Mouse (Mus musculus) R1 (cell line): ENCODE data around the gene Acss3.

Experiments
- DNase-seq: peaks from one replicate; pipeline ENCODE4 v3.0.0-alpha.2; 2018; ENCODE audit warnings: low read depth, low spot score

The Acss3 gene

DNA sequence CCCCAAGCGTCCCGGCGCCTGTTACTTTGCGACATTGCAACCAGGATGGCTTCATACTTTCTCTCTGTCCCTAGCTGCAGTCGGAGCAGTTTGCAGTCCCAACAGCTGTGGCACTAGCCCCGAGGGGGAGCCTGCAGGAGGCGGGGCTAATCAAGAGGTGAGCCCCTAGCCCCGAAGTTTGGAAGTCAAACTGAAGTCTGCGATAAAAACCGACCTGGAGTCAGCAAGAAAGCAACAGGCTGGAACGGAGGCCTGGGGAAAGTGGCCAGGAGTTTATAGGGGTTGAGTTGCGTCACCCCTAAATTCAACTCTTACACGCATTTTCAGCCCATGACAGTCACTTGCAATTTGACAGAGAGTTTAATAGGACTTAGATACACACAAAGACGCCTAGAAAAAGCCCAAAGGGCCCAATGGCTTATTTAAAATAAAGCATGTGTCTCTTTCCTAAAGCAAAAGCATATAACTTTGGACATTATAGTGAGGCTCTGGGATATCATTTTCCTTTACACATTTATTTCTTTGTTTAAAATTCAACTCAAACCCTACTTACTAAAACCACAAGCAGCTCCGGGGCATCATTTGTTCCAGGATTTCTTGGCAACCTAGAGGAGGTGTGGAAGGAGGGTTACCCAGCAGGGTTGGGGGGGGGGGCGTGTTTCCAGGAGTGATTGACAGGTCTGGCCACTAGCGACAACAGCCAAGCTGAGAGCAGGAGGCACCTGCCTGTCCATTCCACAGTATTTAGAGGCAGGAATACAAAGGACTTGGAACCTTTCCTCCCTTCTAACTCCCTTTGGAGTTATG is at the start of gene Acss3:
TSS of gene Acss3 (minus strand) at position 140 of the 807 bp plus-strand sequence.
- peak; percentile 73 for DNase-seq

DNA sequence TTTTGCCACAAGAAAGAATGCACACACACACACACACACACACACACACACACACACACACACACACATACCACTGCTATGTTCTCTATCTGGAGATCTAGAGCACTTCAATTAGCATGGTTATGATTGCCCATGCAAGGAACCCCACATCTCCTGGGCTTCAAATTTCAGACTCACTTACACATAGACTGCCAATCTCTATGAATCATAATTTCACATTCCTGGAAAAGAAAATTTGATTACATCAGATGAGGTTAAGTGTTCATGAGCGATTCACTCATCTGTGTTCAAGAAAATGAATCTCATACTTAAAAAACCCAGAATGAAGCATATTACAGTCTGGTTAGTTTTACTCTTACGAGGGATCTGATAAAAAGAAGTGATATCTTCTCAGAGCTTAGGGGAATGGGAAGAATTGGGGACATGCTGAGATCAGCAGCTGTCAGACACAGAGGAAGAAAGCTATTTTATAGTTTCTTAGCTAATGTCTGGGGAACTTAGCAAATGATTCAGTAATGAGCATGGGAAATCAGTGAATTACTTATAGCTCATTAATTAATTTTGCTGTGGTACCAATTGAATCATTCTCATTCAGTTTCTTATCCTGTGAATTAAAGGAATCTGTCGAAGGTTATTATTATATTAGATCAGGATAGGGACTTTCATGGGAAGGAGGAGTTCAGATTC is 48.7 kb upstream of the Acss3 start:
- no peak for DNase-seq

DNA sequence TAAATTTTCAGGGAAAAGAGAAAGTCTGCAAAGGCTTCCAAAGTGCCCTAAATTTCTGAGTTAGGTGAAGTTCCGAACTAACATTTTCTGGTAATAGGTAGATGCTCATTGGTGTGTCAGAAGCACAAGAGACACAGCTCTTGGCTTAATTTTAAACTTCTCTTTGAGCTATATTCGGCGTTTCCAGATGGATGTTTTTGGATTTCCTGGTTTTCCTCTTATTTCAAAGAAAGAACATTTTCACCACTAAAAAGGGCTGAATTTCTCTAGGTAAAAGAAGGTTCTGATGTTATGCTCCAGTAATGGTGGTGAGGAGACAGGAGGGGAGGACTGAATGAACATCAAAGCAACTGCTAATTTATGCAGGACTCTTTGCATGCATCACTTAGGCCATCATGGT is 43.0 kb upstream of the Acss3 start:
- no peak for DNase-seq

DNA sequence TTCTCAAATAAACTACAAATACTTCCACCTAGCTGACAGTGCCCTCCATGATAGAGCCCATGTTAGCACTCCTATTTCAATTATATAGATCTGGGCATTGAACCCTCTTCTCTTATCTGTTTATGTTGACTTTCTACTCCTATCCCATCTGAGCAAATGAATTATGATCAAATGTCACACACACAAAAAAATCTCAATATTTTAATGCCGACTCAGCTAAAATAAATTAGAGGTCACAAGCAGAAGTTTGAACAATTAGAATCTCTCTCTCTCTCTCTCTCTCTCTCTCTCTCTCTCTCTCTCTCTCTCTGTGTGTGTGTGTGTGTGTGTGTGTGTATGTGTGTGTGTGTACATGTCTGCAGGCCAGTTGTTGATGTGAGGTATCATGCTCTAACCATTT is 25.3 kb upstream of the Acss3 start:
- no peak for DNase-seq

DNA sequence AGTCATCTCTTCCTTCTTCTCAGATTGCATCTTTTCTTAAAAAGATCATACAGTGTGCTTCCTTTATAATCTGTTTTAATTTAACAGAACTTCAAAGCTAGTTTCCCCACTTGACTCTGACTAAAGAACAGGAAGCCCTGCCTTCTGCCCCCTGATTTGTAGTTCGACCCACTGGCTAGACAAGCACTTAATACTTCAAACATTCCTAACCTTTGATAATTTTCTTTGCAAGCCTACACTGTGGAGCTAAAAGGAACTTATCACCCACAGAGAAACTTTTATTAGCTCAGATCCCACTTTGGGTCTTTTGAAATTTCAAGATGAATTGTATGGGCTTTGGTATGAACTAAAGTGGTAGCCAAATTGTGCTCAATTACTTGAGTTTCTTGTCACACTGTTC is 20.5 kb upstream of the Acss3 start:
- no peak for DNase-seq

DNA sequence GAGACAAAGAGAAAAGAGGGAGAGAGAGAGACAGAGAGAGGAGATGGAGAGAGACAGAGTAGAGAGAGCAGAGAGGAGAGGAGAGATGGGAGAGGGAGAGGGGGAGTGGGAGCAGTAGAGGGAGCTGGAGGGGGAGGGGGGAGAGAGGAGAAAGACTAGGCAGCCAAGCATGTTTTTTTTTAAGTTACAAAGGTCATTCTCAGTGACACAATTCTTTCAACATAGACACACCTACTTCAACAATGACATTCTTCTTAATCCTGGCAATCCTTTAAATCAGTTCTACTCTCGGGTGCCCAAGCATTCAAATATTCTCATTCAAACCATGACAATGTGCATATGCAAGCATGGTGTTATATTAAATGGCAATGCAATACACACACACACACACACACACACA is 19.4 kb upstream of the Acss3 start:
- no peak for DNase-seq

DNA sequence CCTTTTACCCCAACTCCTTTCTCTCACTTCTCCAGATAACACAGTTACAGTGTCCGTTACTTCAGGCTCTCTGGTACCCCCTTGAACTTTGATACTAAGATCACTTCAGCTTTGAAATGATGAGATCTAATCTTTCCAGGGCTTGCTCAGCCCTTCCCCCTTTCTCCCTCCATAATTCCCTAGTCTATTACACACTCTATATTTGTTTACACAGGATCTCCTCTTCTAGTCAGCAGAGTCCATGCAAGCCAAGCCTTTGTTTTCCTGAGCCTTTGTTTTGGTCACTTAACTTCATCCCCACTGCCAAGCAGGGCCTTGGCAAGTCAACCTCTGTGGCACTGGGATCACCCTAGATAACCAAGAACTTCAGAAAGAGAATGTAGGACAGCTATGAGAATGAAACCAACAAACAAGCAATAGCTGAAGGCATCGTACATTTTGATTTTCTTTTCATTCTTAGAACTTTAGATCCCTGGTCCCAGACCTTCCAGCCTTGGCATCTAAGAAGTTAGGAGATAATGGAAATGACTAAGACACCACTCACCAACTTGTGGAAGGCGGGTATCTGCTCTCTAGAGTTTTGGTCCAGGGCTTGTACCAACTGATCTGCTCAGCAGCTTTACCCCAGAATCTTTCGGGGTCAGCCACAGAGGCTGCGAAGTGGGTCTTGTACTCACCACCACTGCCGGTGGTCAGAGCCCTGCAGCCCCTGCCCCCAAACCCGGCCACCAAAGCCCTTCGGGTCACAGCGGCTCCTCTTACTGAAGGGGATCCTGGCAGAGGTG is 532 bp downstream of the Acss3 start:
- no peak for DNase-seq

DNA sequence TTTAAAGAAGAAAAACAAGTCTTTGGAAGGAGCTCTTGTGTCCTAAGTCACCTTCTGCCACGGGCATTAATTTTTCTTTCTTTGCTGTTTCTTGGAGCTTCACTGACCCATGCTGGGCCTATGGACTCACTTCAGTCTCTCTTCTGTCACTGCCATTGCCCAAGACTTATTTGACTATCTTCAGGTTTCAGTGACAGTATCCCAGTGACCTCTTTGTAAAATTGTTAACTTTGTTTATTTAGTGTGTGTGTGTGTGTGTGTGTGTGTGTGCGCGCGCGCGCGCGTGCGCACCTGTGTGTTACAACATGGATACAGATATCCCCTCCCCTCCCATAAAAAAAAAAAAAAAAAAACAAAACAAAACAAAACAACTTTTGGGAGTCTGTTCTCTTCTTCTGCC is 2.2 kb downstream of the Acss3 start:
- DNase-seq = no peak

DNA sequence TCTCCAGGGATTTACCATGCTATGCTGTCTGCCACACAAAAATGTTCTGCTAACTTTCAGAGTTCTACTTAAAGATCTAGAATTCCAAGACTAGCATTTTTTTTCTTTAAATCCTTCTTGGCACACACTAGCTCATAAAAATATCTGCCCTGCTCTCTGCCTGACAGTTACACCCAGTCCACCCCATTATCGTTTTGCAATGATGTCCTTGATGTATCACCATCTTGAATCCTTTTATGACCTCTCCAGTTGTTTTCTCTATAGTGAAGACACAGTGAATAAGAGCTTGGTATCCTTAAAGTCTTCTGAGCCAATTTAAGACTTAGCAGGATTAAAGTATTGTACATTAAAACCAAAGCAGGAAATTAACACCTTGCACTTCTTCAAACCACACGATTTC is 4.3 kb downstream of the Acss3 start:
- no peak for DNase-seq

DNA sequence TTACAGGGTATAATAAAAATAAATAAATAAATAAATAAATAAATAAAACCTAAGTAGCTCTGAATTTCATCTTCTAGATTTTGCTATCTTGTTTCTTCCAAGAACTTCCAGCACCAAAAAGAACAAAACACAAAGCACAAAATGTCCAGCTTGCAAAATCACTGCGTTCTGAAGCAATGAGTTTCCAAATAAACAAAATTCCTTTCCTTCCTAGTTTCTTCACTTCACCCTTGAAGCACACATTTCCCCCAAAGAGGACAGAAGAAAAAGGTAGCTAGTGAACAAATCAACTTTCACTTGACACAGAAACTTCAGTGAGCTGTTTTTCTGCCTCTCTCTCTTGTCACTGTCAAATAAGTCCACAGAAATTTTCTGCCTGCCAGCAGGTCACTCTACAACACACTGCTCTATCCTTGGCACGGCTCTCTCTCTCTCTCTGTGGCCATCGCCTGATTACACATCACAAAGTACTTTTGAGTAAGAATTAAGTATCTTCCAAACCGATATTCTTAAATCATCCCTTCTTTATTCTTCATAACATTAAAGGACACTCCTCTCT is 6.7 kb downstream of the Acss3 start:
- no peak for DNase-seq

DNA sequence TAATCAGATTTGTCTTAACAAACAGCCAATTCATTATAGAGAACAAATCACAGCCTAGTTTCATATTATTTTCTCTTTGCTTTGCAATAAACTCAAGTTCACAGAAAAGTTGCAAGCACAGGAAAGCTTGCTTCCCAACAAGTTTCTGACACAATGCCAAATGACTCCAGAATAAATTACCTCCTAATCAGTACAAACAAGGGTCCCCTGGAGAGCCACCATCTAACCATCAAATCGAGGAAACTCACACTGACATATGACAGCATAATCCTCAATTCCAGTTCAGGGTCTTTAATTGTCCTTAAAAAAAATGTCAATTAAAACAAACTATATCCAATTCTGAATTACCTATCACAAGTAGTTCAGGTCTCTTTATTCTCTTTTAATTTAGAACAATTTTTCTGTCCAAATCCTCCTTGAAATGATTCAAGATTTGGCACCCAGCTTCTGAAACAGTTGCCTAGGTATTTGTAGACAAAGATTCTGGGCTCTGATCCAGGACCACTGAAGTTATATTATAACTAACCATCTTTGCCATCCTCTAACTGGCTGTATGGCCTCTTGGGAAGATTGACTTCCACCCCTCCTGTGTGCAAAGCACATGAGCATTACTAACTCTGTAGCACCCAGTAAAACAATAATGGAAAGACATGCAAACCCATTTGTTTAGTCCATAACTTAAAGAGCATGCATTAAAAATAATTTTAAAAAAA is 7.4 kb downstream of the Acss3 start:
- DNase-seq = no peak

DNA sequence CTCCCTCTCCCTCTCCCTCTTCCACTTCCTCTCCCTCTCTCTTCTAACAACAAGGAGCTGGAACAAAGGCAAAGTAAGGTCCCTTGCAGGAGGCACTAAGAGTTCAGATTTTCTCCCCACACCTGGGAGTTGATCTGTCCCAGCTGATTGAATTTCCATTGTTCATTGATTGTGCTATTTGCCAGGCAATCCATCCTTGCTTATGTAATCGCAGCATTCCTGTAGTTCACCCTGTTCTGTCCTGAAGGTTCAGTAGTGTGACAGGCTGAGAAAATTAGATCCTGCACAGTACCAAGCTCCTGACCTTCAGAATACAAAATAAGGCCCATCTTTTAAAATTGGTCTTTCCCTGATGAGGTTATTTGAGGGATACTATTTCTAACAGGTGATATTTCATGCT is 8.3 kb downstream of the Acss3 start:
- DNase-seq = no peak

DNA sequence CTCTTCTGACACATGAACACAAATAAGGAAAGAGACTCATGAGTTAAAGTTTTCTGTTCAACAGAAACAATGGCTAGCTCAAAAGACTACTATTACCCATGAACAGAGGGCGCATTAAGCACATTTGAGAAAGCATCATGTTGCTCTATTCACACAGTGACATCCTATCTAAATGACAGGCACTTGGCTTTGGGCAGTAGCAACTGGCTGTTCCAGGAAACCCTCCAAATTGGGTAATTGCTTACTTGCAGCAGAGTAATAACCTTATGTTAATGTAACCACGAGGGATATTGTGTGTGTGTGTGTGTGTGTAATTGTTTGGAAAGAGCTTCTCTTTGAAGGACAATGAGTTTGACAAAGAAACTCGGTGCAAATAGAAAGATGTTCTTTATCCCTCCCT is 29.0 kb downstream of the Acss3 start:
- DNase-seq = no peak

DNA sequence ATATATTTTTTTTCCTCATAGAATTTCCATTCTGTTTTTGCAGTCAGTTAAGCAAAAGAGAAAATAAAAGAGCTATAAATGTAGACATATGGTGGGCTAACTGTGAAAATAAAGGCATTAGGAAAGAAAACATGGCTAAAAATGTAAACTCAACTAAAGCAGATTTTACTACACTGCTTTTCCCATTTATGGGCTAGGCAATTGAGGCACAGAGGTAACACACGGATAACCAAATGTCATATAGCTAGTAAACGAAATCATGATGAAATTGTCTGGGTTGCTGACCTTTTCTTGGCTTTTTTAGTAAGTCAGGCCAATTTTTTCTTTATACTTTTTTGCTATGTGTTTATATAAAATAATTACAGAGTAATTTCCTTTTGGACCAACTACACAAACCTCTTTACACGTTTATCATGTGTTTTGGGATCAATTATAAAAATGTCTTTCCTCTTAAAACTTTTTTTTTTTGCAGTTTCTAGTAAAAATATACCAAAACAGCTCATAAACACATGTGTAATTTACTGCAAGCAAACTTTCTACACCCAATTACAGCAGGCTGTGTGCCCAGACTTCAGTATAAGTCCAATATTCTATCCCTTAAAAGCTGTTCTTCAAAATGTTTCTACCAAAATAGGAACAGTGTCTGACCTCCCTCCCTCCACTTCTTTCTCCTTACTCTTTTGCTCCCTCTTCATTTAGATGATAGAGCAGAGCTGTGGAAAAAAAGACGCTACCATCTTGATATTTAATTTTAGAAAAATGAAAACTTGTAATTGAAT is 69.4 kb downstream of the Acss3 start:
- no peak for DNase-seq

DNA sequence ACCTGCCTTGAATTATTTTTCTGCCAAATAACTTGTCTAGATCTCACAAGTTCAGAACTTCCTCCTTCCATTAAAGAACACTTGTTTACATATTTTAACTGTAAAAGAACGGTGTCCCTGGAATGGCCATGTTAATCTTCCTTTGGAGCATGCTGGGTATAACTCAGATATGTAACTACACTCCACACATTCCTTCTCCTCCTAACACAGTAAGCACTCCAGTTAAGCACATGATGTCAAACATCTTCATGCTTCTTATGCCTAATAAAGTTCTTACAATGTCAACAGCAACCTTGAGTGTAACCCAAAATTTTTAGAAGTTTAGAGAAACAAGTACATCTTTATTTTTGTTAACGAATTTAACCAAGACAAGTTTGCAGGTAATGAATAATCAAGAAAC is 73.0 kb downstream of the Acss3 start:
- no peak for DNase-seq

DNA sequence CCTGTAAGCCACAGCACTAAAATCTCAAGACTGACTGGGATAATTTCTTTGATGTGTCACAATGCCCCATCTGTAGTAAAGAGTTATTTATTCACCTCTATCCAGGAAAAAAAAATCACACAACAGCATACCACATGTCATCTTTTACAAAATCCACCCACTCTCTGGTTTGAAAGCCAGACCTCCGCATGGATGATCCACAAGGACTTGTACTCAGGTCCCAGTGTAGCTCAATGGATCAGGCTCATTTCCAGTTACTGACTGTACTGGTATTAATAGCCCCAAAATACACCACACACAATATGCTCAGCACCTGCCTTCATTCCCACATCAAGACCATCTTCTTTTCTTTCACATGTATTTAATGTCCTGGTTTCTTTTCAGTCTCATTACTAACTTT is 80.8 kb downstream of the Acss3 start:
- DNase-seq = no peak

DNA sequence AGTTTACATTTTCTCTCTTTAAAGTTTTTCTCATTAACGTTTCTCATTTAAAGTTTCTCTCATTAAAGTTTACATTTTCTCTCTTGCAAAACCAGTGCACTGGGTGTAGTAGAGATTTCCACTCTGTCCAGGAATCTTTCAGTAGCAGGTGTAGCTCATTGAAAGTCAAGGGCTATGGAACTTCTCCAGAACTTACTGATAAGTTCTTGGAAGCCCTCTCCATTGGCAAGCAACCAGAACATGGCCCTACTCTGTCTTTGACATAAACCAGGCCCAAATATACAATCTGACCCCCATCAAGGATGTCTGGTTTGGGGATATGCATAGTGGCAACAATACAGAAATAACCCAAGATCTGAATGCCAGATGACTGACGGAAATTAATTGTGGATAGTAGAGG is 82.6 kb downstream of the Acss3 start:
- no peak for DNase-seq

DNA sequence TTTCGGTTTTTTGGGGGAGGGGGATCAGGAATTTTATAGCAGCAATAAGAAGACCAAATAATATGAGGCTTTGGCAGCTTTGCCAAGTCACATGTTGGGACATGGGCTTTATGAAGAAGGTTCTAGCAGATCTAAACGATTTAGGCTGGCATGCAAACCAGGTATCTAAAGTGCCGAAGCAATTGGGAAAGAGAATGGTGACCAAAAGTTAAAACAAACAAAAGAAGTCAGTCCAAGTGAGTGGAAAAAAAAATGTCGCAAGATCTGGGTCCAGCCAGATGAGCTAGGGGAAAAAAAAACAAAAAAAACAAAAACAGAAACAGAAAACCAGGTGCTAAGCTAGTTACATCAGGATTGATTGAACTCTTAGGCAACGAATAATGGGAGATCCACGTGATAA is 83.1 kb downstream of the Acss3 start:
- DNase-seq = no peak

DNA sequence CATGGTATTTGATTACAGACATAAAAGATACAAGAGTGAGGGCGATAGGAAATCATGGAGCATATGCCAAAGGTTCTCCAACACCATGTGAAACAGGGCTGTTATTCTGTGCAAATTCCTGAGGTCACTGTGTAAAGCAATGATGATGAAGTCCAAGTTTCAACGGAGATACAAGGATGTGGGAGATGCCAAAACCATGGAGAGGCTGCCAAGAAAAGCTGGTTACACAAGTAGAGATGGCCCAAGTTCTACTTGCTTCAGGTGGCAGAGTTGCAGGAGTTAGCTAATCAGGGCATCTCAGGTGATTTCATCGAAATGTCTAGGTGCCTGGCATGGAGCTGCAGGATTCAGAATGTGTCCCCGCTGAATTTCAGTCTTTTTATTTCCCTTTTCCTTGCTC is 84.3 kb downstream of the Acss3 start:
- no peak for DNase-seq

DNA sequence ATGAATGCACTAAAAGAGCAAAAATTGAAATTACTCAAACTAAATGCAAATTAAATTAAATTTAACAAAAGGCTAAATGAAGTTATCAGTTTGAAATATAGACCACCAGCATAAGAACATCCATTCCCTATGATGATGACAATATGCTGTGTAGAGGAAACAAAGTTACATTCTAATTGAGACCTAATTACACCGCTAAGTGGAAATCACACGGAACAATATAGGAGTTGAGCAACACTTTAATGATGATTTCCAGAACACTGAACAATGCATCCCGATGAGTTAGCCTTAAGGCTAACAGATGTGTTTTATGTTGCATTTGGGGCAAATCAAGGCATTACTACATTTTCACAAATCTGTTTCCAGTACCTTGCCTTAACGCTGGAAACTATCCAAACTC is 99.2 kb downstream of the Acss3 start:
- no peak for DNase-seq

DNA sequence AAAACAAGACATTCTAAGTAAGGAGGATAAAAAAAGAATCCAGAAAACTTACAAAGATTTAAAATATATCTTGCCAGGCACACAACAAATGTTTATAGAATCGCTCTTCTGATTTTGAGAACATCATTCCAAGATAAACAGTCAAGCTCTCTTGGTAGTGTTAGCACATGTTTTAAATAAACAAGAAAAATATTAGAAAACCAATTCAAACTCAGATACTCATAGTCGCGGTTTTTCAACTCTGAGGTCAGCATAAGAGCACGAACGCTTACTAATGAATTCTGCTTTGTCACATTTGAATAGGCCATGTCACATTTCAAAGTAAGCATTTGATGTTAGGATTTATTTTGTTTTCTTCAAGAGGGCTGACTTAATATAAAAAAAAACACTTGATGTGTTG is 102.3 kb downstream of the Acss3 start:
- DNase-seq = no peak
